Mouse (Mus musculus): ENCODE measurements around the gene Dhx36.

- TF ChIP-seq CTCF (IDR thresholded peaks at IDR 0.05; ENCODE audit: insufficient read depth, low read depth, low read length): no peak
- no peak for TF ChIP-seq POLR2A (IDR thresholded peaks at IDR 0.05; ENCODE audit: insufficient read depth, low read depth, low read length)
Measured at GRCm38 (mm10) chr3:62443582-62444194, 63.1 kb downstream of the Dhx36 start.
